Mouse (Mus musculus): ENCODE data around the gene Ppm1b.

Ppm1b gene

DNA sequence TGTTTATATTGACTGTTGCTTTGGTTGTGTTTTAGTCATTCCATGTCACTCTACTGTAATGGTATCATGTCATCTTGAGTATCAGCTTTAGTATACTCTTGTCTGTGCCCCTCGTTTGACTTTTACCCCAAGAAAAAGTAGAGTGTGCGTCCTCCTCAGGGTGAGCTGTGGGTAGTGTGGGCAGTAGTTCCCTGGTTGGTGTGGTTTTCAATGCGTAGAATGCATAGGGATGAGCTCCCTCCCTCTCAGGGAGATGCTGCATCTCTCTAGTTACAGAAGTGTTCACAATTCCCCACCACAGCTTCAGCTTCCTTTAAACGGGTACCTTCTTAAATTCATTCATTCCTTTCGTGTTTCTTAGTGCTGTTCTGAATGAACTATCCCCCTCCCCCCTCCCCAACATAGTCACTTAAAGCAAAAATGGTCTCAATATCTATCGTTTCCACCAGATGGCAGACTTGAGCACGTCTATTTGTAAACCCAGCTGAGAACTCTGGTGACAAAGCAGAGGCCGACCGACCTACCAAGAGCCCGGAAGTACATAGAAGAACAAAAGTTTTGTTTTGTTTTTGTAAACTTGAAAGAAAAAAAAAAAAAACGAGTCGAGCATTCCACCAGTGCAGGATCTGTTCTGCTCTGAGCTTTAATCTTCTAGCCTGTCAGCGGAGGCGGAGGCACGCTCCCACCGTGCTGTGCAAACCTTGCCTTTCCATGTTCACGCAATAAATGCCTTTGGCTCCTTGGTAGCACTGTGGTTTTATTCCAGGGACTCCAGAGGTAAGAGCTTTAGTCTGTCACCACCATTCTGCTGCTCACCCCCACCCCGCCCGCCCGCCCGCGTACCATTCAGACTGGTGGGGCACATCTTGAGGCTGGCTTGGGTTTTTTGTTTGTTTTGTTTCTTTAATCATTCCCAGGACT lies 67.0 kb downstream of the Ppm1b start:
- peak; percentile 74 for DNase-seq (ENCODE audit: low spot score)

DNA sequence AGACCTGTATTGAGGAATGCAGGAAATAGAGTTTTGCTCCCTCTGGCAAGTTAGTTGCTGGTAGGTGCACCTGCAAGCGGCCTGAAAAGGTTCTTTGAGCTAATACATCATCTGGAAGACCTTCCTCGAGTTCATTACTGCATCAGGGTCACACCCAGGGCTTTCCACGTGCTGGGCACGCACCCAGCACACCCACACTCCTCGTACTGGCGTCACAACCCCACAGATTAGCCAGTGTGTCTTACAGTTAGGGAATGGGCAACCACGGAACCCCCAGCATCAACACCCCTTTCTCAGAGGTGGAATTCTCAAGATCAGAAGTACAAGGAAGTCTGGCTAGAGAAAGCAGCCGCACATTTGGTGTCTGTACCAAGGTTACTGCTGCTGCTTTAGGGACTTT lies 67.7 kb downstream of the Ppm1b start:
- DNase-seq (ENCODE audit: low spot score), result no peak

DNA sequence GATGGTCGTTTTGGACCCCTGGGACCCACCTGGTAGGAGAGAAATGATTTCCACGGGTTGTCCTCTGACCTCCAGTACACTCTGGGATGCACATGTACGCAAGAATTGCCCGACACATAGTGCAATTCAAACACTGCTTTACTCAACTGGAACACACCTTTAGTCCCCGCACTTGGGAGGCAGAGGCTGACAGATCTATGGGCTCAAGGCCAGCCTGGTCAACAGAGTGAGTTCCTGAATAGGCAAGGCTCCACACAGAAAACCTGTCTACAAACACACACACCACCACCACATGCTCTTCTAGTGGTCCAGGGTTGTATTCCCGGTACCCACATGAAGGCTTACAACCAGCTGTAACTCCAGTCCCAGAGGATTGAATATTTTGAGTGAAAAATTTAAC lies 68.6 kb downstream of the Ppm1b start:
- no peak for DNase-seq (ENCODE audit: low spot score)

DNA sequence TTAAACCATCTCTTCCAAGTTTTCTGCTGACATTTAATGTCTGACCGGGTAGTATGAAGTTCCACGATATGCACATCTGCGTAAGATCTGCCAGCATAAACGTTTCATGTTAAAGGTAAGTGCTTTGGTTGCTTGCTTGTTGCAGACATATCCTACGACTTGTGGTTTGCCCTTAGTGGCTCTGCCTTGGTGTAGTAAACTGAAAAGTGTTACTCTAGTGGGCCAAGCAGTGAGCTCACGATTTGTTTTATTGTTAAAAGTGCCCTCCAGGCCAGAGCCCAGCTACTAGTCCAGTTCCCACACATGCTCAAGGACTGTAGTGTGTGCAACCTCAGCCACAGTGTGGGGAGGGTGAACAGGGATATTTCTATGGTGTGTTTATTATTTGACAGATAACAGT lies 69.9 kb downstream of the Ppm1b start:
- DNase-seq (ENCODE audit: low spot score), result no peak

DNA sequence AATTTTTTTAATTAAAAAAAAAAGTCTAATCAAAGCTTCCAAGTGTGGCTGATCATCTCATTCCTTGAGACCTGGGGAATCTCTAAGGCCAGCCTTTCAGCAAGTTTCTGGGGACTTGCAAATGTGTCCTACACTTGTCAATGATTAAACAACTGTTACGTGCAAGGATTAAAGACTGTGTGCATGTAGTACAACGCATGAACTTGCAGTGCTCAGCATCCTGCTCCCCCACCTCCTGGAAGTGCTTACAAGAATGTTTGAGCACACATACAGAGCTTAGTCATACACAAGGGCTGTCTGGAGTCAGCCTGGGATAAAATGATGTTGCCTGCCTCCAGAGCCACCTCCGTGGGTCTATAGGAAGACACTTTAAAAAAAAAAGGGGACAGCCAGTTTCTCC lies 70.7 kb downstream of the Ppm1b start:
- no peak for DNase-seq (ENCODE audit: low spot score)

DNA sequence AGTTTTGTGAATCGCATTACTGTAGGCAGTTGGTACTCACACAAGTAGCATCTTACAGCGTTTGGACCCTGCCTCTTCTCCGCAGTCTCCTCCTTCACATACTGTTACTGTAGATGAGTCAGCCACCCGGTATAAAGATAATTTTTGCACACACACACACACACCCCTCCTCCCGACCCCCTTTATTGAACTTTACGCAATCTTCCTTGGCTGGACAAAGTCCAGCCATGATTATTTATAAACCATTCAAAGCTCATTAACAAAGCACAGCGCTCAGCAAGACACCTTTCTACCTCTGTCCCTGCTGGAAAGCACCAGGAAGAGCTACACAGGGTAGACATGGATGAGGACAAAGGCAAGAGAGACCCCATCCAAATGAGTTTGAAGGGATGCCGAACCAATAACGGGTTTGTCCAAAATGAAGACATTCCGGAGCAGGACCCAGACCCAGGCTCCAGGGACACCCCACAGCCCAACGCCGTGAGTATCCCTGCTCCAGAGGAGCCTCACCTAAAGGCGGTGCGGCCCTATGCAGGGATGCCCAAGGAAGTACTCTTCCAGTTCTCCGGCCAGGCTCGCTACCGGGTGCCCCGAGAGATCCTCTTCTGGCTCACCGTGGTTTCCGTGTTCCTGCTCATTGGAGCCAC lies 71.7 kb downstream of the Ppm1b start, which contains the start of gene Slc3a1:
Slc3a1 (plus strand) TSS at position 284 of the 647 bp plus-strand sequence.
- DNase-seq (ENCODE audit: low spot score), result no peak

DNA sequence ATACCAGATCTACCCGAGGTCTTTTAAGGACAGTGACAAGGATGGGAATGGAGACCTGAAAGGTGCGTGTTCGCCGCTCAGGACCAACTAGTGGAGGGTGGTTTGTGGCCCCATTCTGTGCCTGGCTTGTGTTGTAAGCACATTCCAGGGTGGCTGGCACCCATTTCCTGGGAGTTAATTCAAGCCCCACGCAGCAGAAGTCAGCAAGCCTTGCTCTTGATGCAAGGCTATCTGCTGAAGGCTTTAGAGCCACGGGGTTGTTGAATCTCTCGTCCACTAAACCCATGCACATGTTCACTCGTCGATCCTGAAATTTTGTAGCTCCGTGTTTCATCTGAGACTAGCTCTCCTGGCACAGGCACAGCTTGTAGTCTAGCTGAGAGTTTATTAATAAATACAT lies 72.3 kb downstream of the Ppm1b start:
- DNase-seq (ENCODE audit: low spot score), result no peak

DNA sequence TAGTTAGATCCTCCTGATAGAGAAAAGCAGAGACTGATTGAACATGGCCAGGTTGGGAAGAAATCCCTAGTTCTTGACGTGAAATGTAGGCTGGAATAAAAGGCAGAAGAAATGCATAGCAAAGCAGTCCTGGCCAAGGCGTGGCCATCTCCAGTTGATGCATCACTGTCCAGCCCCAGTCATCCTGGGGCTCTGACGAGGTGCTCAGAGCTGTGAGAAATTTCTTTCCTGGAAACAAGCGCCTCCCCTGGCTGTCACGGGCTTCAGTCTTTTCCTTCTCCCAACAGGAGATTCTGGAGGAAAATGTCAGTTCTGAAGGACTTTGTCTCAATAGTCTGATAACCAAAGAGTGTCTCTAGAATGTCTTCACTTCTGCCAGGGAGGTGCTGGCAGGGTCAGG lies 74.1 kb downstream of the Ppm1b start:
- DNase-seq (ENCODE audit: low spot score), result no peak

DNA sequence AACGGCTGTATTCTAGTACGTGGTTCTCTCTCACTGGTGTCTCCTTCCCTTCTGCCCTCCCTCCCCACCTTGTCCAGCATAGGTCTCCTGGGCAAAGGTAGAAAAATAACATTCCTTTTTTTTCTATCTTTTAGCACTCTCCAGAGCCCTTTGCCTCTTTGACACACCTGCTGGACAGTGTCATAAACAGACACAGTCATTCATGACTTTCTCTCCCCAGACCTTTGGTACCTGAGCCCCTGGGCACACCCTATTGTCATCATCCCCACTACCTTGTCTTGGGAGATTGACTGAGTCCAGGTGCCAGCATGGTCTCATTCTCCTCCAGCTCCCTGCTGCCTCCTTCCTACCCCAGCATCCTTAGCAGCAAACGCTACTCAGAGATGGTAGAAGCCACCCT lies 76.5 kb downstream of the Ppm1b start:
- DNase-seq (ENCODE audit: low spot score), result no peak

DNA sequence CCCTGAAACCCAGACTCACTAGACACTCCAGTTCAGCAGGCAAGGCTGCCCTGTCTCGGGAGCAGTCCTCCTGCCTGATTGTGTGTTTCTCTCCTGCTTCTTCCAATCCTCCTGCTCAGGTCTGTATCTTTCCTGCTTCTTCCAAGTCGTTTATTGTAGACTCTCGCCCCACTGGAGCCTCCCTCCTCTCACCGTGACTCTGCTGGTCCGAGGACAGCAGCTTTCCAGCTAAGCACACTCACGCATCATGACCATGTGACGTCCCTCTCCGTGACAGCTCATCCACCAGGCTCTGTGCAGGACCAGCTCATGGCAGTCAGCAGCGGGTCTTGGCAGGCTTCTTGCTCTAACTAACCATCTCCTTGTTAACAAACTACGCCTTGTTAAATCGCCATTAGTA lies 77.5 kb downstream of the Ppm1b start:
- peak; percentile 18 for DNase-seq (ENCODE audit: low spot score)

DNA sequence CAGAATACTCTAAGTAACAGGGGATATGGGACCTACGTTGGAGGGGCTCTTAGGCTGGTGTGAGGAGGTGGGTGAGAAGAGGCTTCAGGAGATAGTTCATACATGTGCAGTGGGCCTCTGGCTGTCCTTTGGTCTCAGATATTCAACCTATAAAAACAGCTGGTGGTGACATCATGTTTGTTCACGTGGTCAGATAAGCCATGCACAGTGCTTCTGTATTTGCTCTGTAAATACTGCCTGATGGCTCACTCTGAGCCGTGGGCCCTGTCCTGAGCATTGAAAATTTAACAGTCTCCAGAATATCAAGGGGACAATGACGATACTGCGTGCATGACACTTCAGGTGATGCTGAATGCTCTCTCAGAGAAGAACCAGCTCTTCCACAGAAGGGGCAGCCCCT lies 81.3 kb downstream of the Ppm1b start:
- DNase-seq (ENCODE audit: low spot score), result no peak

DNA sequence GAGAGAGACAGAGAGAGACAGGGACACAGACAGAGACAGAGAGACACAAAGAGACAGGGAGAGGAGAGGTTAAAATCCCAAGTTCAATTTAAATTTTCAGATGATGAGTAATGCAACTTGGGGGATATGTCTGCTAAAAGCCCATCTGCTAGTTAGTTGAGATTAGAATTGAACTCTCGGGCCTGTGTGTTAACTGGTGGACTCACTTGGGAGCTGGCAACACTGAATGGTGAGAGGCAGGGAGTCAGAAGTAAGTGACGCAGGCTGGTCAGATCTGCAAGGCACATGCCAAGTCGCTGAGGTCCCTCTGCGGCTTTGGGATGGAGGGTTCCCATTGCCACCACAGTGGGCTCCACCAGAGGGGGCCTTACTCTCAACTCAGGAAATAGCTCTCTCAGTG lies 81.8 kb downstream of the Ppm1b start:
- DNase-seq (ENCODE audit: low spot score), result no peak

DNA sequence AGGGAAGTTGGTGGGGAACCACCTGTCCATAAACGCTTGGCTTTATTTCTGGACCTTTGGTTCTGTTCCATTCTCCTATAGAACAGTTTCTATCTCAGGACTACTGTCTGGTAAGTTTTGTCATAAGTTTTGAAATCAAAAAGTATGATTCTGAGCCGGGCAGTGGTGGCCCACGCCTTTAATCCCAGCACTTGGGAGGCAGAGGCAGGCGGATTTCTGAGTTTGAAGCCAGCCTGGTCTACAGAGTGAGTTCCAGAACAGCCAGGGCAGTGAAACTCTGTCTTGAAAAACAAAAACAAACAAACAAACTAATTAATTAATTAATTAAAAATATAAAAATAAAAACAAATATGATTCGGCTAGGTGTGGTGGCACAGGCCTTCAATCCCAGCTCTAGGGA lies 82.2 kb downstream of the Ppm1b start:
- no peak for DNase-seq (ENCODE audit: low spot score)

DNA sequence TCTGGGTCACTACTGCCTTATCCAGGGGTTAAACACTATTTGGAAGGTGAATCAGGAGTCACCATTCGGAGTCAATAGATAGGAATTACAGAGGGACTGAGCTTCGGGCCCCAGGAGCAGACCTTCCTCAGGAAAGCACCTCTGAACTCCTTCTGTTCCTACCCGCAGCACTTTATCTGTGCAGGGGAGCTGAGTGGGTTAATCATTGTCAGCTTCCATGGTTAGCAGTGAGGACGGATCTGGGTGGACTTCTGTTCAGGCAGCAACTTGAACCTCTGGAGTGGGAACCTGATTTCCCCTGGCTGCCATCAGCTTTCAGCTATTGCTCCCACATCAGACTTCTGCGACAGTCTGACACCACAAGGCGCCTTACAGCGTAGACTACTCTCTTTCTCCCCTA lies 84.4 kb downstream of the Ppm1b start:
- DNase-seq (ENCODE audit: low spot score), result no peak

DNA sequence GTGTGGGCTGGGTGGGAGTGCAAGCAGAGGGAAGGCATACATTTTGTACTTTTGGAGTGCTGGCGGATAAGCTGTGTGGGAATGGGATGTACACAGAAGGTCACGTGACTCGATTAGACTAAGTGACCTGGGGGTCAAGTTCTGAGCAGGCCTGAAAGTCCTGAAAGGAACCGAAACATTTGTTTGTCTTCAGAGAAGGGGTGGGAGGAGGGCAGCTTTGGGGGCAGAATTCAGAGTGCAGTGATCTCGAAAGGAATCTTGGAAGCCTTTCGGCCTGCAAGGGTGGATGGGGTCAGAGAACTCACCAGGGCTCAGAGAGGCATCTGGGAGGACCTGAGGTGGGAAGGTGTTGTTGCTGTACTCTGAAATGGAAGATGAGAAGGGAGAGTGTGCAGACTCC lies 85.9 kb downstream of the Ppm1b start:
- DNase-seq (ENCODE audit: low spot score), result no peak

DNA sequence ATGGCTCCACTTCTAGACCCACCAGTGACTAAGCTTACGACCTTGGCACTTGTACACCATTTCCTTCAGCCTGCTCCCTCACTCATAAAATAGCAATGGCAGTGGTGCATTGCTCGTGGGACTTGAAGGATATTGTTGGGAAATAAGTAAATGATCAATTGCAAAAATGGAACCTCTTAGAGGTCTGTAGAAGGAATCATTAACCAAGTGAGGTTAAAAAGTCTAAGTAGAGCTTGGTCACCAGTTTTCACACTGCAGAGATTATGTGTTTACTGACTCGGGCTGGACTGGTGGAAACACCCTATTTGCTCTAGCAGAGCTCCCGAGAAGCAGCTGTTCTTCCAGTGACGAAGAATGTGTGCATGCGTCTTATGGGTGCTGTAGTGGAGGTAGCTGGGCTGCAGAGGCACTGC lies 86.9 kb downstream of the Ppm1b start:
- no peak for DNase-seq (ENCODE audit: low spot score)

DNA sequence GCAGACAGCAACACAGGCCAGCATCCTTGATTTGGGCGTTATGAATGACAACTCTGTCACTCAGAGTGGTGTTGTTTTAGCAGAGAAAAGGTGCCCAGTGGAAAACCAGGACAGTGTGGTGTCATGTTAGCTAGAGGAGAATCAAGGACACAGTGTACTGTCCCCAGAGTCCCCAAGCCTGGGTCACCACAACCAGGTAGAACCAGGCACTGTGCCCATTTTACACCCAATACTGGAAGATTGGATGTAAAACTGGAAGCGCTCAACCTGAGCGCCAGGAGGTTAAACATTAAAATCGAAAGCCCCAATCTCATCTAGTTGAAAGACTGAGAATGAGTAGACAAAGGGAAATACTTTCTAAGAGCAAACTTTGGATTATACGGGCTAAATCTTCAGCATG lies 87.9 kb downstream of the Ppm1b start:
- no peak for DNase-seq (ENCODE audit: low spot score)

DNA sequence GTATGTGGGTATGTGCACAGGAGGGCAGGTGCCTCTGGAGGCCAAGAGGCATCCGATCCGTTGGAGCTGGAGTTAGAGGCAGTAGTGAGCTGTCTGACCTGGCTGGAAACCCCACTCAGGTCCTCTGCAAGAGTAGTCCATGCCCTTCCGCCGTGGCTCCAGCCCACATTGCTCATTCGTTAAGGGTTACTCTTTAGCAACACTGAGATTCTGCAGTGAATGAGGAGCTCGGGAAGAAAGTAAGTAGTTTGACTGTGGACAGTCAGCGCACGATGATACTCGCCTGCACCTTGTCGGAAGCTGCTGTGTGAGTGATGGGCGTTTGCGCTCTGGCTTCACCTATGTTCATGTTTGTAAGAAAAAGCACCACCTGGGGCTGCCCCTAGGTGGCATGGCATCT lies 88.6 kb downstream of the Ppm1b start:
- DNase-seq (ENCODE audit: low spot score), result no peak

DNA sequence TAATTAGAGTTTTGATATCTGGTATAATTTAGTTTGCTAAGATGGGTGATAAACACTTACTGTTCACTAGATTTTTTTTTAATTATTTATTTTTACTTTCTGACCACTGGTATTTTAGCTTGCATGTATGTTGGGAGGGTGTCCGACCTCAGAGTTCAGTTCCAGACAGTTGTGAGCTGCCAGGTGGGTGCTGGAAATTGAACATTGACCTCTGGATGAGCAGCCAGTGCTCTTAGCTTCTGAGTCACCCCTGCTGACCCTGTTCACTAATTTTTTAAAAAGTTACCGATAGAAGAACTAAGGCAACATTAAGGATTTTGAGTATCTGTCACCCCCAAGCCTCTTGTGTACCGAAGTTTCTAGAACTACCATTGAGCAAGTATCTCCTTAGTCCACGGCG lies 91.8 kb downstream of the Ppm1b start:
- DNase-seq (ENCODE audit: low spot score), result no peak

DNA sequence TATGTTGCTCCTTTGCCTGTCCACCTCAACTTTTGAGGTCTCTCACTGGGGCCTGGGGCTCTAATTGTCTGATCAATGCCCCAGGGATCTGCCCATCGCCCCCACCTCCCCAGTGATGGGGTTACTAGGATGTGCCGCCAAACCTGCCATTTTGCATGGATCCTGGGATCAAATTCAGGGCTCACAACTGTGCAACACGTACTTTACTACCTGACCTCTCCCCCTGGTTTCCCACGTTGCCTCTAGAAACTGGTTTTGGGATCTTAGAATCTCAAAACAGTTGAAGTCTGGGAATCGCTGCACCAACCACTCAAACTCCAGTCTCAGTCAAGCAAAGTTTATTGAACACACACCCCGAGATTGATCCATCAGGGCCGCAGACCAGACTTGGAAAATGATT lies 101.7 kb downstream of the Ppm1b start:
- no peak for DNase-seq (ENCODE audit: low spot score)

DNA sequence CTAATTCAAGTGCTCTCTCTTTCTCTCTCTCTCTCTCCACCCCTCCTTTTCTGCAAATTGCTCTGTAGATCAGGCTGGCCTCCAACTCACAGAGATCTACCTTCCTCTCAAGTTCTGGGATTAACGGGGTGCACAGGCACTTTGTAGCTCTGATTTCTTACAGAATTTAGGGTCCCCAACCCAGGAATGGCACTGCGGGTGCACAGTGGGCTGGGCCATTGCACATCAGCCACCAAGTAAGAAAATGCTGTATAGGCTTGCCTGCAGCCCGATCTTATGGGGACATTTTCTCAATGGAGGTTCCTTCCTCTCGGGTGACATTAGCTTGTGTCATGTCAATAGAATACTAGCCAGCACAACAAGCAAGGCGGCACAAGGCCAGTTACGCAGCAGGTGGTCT lies 102.6 kb downstream of the Ppm1b start:
- no peak for DNase-seq (ENCODE audit: low spot score)

DNA sequence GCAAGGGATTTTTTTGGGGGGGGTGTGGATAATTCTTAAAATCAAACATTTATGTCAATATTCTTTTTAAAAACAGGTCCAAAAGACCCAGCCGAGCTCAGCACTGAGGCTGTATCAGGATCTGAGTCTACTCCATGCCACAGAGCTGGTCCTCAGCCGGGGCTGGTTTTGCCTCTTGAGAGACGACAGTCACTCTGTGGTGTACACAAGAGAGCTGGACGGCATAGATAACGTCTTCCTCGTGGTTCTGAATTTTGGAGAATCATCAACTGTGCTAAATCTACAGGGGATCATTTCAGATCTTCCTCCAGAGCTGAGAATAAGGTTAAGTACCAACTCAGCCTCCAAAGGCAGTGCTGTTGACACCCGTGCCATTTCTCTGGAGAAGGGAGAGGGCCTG lies 107.0 kb downstream of the Ppm1b start:
- no peak for DNase-seq (ENCODE audit: low spot score)

DNA sequence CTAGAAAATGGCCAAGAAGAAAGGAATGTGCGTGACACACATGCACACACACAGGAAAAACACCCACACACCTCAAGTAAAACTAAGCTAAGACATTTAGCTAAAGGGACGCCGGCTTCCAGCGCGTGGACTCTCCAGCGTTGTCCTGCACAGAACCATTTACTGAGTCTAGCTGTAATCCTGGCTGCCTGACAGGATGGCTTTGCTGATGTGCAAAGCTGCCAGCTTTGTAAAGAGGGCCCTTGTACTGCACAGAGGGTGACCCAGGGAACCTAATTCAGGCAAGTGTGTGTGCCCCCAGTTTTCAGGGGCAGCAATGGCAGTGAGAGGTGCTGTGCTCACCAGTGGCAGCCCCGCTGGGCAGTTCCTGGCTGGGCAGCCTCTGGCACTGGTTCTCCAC lies 110.8 kb downstream of the Ppm1b start:
- peak; percentile 41 for DNase-seq (ENCODE audit: low spot score)

DNA sequence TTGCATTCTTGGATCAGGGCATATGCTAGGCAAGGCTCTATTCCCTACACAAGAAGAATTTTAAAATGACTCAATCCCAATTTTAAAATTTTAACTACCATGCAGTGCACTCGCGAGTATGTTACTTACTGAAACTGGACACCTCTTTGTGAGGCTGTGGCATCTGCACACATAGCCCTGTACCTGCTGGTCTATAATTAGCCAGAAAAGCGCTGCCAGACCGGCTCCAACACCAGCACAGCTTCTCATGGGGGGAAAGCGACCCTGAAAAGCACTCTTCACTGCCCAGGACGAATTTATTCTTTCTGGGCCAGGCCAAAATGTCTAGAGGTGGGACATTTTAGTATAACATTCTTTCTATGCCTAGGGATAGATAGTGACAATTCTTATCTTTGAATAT lies 114.1 kb downstream of the Ppm1b start:
- DNase-seq (ENCODE audit: low spot score), result no peak
